Mouse (Mus musculus) erythroblast, adult 5-6 weeks (primary cell): ENCODE results near the gene Zc3h7b. TPM values are rescaled to one million over a fixed set of nuclear protein-coding genes. Genes with fewer than 3 reads are reported as not detected.

Source experiments
- ATAC-seq: replicated peaks from 2 replicates; pipeline ENCODE4 v1.8.0; 2016; ENCODE audit warnings: moderate number of reproducible peaks, mild to moderate bottlenecking, moderate TSS enrichment, inconsistent platforms; ENCODE audit not compliant: poor library complexity, low FRiP score, severe bottlenecking
- total RNA-seq, 2 experiments: library from RNA; stranded (forward) in 1 of 2; stranded (reverse) in 1 of 2; fragments of 150-400 nt in 1 of 2; fragments of 200-764, 138-1000 nt in 1 of 2; gene quantifications; 2 replicates each; pipeline versions ENCODE4 v1.2.3 to v1.2.4; 2015 to 2017; ENCODE audit warnings: low replicate concordance in 2 of 2

Zc3h7b gene
- total RNA-seq, 2 experiments from 2014 or later = 2.0 to 2.5 TPM

- ATAC-seq = no peak
Measured at GRCm38 (mm10) chr15:81836124-81836821, 91.4 kb downstream of the Zc3h7b start.

GRCm38 (mm10) chr15:81836966-81837920 lies 92.4 kb downstream of the Zc3h7b start:
- no peak for ATAC-seq

GRCm38 (mm10) chr15:81838554-81839235 lies 93.8 kb downstream of the Zc3h7b start:
- no peak for ATAC-seq

- ATAC-seq = 0 out of 2 replicates have a peak, but pooled peaks have one; percentile 16
Measured at GRCm38 (mm10) chr15:81839634-81840033, 94.8 kb downstream of the Zc3h7b start.

- ATAC-seq = no peak
Measured at GRCm38 (mm10) chr15:81840306-81840705, 95.4 kb downstream of the Zc3h7b start.

GRCm38 (mm10) chr15:81842275-81842674 lies 97.4 kb downstream of the Zc3h7b start:
- ATAC-seq = no peak

GRCm38 (mm10) chr15:81845033-81845625 lies 100.3 kb downstream of the Zc3h7b start:
- no peak for ATAC-seq

- ATAC-seq = no peak
Measured at GRCm38 (mm10) chr15:81845724-81846123, 100.9 kb downstream of the Zc3h7b start.

Other genes starting within 250 kb of the Zc3h7b start
- 177 and 234 TPM in 2 replicates for gene Ep300, start 159.7 kb upstream of the Zc3h7b start, total RNA-seq (2015; ENCODE audit: low replicate concordance)
- gene Ep300, start 159.7 kb upstream of the Zc3h7b start, total RNA-seq (2017; ENCODE audit: low replicate concordance) = 187 and 219 TPM in 2 replicates
- 0.96 and 5.2 TPM in 2 replicates for gene L3mbtl2, start 81.2 kb upstream of the Zc3h7b start, total RNA-seq (2015; ENCODE audit: low replicate concordance)
- 4.5 and 9.8 TPM in 2 replicates for gene L3mbtl2, start 81.2 kb upstream of the Zc3h7b start, total RNA-seq (2017; ENCODE audit: low replicate concordance)
- not detected in 2 replicates for gene Chadl, start 47.8 kb upstream of the Zc3h7b start, total RNA-seq (2015; ENCODE audit: low replicate concordance)
- 0.14 TPM in 1 of 2 replicates, not detected in the other for gene Chadl, start 47.8 kb upstream of the Zc3h7b start, total RNA-seq (2017; ENCODE audit: low replicate concordance)
- 8.3 and 19.4 TPM in 2 replicates for gene Rangap1, start 473 bp downstream of the Zc3h7b start, total RNA-seq (2015; ENCODE audit: low replicate concordance)
- gene Rangap1, start 473 bp downstream of the Zc3h7b start, total RNA-seq (2017; ENCODE audit: low replicate concordance) = 34.2 and 41.5 TPM in 2 replicates
- gene Tef, start 57.4 kb downstream of the Zc3h7b start, total RNA-seq (2015; ENCODE audit: low replicate concordance) = 0.38 and 2.3 TPM in 2 replicates
- 0.98 and 2.0 TPM in 2 replicates for gene Tef, start 57.4 kb downstream of the Zc3h7b start, total RNA-seq (2017; ENCODE audit: low replicate concordance)
- 6.3 and 9.6 TPM in 2 replicates for gene Tob2, start 113.7 kb downstream of the Zc3h7b start, total RNA-seq (2015; ENCODE audit: low replicate concordance)
- gene Tob2, start 113.7 kb downstream of the Zc3h7b start, total RNA-seq (2017; ENCODE audit: low replicate concordance) = 5.3 and 7.2 TPM in 2 replicates
- gene Phf5a, start 126.9 kb downstream of the Zc3h7b start, total RNA-seq (2015; ENCODE audit: low replicate concordance) = 29.7 and 33.0 TPM in 2 replicates
- 19.8 and 45.9 TPM in 2 replicates for gene Phf5a, start 126.9 kb downstream of the Zc3h7b start, total RNA-seq (2017; ENCODE audit: low replicate concordance)
- gene Aco2, start 127.3 kb downstream of the Zc3h7b start, total RNA-seq (2015; ENCODE audit: low replicate concordance) = 16.3 and 37.8 TPM in 2 replicates
- 29.7 and 59.3 TPM in 2 replicates for gene Aco2, start 127.3 kb downstream of the Zc3h7b start, total RNA-seq (2017; ENCODE audit: low replicate concordance)
- 2.9 and 3.8 TPM in 2 replicates for gene Polr3h, start 181.2 kb downstream of the Zc3h7b start, total RNA-seq (2015; ENCODE audit: low replicate concordance)
- gene Polr3h, start 181.2 kb downstream of the Zc3h7b start, total RNA-seq (2017; ENCODE audit: low replicate concordance) = 6.3 and 17.7 TPM in 2 replicates
- gene Csdc2, start 191.7 kb downstream of the Zc3h7b start, total RNA-seq (2015; ENCODE audit: low replicate concordance) = not detected in 2 replicates
- not detected in 2 replicates for gene Csdc2, start 191.7 kb downstream of the Zc3h7b start, total RNA-seq (2017; ENCODE audit: low replicate concordance)
- 2.3 and 20.3 TPM in 2 replicates for gene Pmm1, start 215.9 kb downstream of the Zc3h7b start, total RNA-seq (2015; ENCODE audit: low replicate concordance)
- 3.9 and 9.5 TPM in 2 replicates for gene Pmm1, start 215.9 kb downstream of the Zc3h7b start, total RNA-seq (2017; ENCODE audit: low replicate concordance)
- gene 1700029P11Rik, start 235.5 kb downstream of the Zc3h7b start, total RNA-seq (2015; ENCODE audit: low replicate concordance) = not detected in 2 replicates
- gene 1700029P11Rik, start 235.5 kb downstream of the Zc3h7b start, total RNA-seq (2017; ENCODE audit: low replicate concordance) = not detected in 2 replicates
- gene Xrcc6, start 242.8 kb downstream of the Zc3h7b start, total RNA-seq (2015; ENCODE audit: low replicate concordance) = 17.6 and 41.7 TPM in 2 replicates
- 23.6 and 52.2 TPM in 2 replicates for gene Xrcc6, start 242.8 kb downstream of the Zc3h7b start, total RNA-seq (2017; ENCODE audit: low replicate concordance)